Mouse (Mus musculus): Measurements from ENCODE around the gene Ugt1a5. TPM values are rescaled to one million over a fixed set of nuclear protein-coding genes. Genes with fewer than 3 reads are reported as not detected.
"Not testable (repeated sequence)": the region's sequence is repeated elsewhere in the genome, so short reads cannot be mapped to it uniquely, and the experiment has no call there.

Gene Ugt1a5
- total RNA-seq, 1 experiment: not detected

DNA sequence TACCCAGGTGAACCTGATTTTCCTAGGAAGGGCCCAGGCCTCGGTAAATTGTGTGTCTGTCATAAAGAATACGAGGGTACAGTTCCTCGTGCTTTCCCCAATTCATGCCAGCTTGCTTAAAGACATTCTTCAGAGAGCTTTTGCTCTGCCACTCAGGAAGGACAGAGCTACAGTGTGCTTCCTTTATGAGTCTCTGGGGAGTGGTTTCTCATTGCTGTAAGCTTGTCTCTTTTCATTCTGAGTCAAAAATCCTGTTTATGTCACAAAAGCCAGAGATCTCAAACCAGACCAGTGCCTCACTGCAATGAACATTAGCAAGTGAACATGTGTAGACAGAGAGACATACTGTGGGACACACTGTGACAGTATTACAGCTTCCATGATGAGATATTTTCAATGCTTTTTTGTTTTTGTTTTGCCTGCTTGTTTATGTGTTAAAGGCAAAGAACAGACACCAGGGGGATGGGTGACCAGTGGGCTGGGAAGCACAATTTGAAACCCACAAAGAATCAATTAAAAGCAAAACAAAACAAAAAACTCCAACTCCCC, 31.8 kb upstream of the Ugt1a5 start:
- Histone ChIP-seq H3K4me3 (ENCODE audit: insufficient read depth in 1 of 2, low read depth in 1 of 2, low read length in 2 of 2, poor library complexity in 1 of 2, severe bottlenecking in 1 of 2) (no peak overlapping the region), H3K36me3 (ENCODE audit: control insufficient read depth, insufficient read depth, low read length, poor library complexity, severe bottlenecking) (no peaks in the 10 kb centered on the region), H3K27ac (ENCODE audit: insufficient read depth, low read depth, low read length, poor library complexity, severe bottlenecking) (no peak overlapping the region), H3K4me1 (ENCODE audit: control insufficient read depth in 2 of 2, insufficient read depth in 2 of 2, low read length in 2 of 2, poor library complexity in 1 of 2) (0 out of 4 replicates have a peak, but pooled peaks cover 0 to 2% of the 10 kb centered on the region in 2 experiments), H3K9me3 (ENCODE audit: control insufficient read depth, insufficient read depth, low read depth, low read length) (no peaks in the 10 kb centered on the region), H3K9ac (ENCODE audit: insufficient read depth, low read depth, low read length, poor library complexity, severe bottlenecking) (no peak overlapping the region)
- in situ Hi-C loops (cut with MboI; ENCODE audit: low sequenced_read_pairs in 2 of 2, unreplicated experiment in 2 of 2): loop anchor here in 1 of 2 experiments (5.0 kb wide), 1 partner anchor 37 kb away; the partner anchor contains the start of gene Ugt1a7c
- DNase-seq (ENCODE audit: low read depth, low spot score): no peak
- TF ChIP-seq ZNF384 (IDR thresholded peaks at IDR 0.05; ENCODE audit: low read depth, low read length) (no peak), ZC3H11A (IDR thresholded peaks at IDR 0.05; ENCODE audit: borderline replicate concordance, low read depth, low read length) (no peak)

DNA sequence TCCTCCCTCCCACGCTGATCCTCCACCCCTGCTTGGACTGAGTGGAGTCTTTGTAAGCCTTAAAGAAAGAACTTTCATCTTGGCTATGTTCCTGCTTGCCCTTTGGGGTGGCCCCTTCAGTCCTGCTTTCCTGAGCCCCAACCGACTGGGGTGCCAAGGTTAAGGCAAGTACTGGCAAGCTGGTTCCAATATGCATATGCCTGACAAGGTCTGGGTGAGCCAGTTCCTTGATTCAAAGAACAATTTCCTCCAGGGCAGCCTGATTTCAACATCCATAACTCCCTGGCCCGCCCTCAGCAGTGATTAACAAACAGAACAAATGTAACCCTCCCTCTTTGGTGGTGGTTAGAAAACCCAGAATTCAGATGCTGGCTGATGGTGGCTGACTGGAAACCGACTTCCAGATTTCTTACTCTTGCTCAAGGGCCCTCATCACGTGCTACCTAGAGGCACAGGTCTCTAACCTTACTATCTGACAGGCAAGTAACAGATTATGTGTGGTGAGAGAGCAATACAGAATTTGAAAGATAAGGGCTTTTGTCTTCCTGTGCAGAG, 31.3 kb upstream of the Ugt1a5 start, which contains the start of gene Ugt1a6a:
Gene Ugt1a6a, plus strand, starts transcription at position 353 of the 555 bp plus-strand sequence.
- H3K4me3 ChIP-seq (ENCODE audit: insufficient read depth in 1 of 2, low read depth in 1 of 2, low read length in 2 of 2, poor library complexity in 1 of 2, severe bottlenecking in 1 of 2); DNase-seq (ENCODE audit: low read depth, low spot score); H3K36me3 ChIP-seq (ENCODE audit: control insufficient read depth, insufficient read depth, low read length, poor library complexity, severe bottlenecking); H3K9me3 ChIP-seq (ENCODE audit: control insufficient read depth, insufficient read depth, low read depth, low read length); H3K9ac ChIP-seq (ENCODE audit: insufficient read depth, low read depth, low read length, poor library complexity, severe bottlenecking); H3K27ac ChIP-seq (ENCODE audit: insufficient read depth, low read depth, low read length, poor library complexity, severe bottlenecking); H3K4me1 ChIP-seq (ENCODE audit: control insufficient read depth in 2 of 2, insufficient read depth in 2 of 2, low read length in 2 of 2, poor library complexity in 1 of 2): not testable (repeated sequence)
- in situ Hi-C loops (cut with MboI; ENCODE audit: low sequenced_read_pairs in 2 of 2, unreplicated experiment in 2 of 2): loop anchor here in 1 of 2 experiments (5.0 kb wide), 1 partner anchor 37 kb away; the partner anchor contains the start of gene Ugt1a7c

DNA sequence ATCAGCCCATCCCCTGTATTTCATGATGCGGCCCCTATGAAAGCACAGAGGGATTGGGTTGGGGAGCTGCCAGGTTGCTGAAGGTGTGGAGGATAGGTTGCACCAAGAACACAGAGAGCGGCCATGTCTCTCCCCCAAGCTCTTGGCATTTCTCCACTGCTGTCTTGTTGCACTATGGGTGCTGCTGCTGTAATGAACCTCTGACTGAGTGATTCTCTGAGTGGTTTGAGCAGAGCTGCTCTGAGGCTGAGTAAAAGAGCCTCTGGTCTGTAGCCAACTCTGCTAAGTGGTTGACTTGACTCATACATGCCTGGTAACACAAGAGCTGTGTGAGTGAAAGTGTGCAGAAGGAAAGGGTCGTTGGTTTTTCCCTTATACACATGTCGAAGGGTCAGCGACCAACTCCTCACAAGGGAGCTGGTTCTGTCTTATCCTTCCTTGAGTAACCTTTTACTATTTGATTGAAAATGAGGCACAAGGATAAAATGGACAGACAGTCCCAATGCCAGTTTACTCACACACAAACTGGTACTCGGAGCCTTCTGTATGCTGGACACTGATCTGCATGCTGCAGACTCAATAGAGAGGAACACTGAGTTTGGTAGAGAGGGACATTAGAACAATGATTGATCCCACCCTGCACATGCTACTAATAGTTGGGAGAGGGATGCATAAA, 30.4 kb upstream of the Ugt1a5 start:
- H3K9ac ChIP-seq (ENCODE audit: insufficient read depth, low read depth, low read length, poor library complexity, severe bottlenecking); H3K4me3 ChIP-seq (ENCODE audit: insufficient read depth in 1 of 2, low read depth in 1 of 2, low read length in 2 of 2, poor library complexity in 1 of 2, severe bottlenecking in 1 of 2); H3K9me3 ChIP-seq (ENCODE audit: control insufficient read depth, insufficient read depth, low read depth, low read length); H3K4me1 ChIP-seq (ENCODE audit: control insufficient read depth in 2 of 2, insufficient read depth in 2 of 2, low read length in 2 of 2, poor library complexity in 1 of 2); H3K27ac ChIP-seq (ENCODE audit: insufficient read depth, low read depth, low read length, poor library complexity, severe bottlenecking); DNase-seq (ENCODE audit: low read depth, low spot score); in situ Hi-C loops (cut with MboI; ENCODE audit: low sequenced_read_pairs in 2 of 2, unreplicated experiment in 2 of 2); H3K36me3 ChIP-seq (ENCODE audit: control insufficient read depth, insufficient read depth, low read length, poor library complexity, severe bottlenecking): not testable (repeated sequence)

DNA sequence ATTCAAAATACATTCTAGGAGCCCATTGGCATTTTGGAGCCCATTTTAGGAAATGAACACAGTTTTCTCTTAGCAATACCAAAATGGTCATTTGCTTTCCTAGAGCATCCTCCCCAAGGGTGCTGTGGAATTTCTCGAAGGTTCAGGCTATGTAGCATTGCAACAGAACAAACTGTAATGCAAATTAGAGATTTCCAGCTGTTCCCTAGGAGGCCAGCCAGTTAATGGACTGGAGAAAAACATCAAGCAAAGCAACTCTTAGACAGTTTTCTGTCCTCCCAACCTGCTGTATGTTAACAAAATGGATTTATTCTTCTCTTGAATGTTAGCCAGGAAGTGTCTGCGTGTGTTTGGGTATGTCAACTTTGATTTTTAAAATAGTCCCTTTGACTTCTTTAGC, 29.2 kb upstream of the Ugt1a5 start:
- H3K9me3 ChIP-seq (ENCODE audit: control insufficient read depth, insufficient read depth, low read depth, low read length): no peaks in the 10 kb centered on the region
- no peak overlapping the region for H3K9ac ChIP-seq (ENCODE audit: insufficient read depth, low read depth, low read length, poor library complexity, severe bottlenecking)
- no peak for DNase-seq (ENCODE audit: low read depth, low spot score)
- TF ChIP-seq MAFK (IDR thresholded peaks at IDR 0.05; ENCODE audit: insufficient read depth, low read depth, low read length) (no peak), CHD2 (IDR thresholded peaks at IDR 0.05; ENCODE audit: low read depth, low read length) (no peak), HCFC1 (IDR thresholded peaks at IDR 0.05; ENCODE audit: borderline replicate concordance, insufficient read depth, low read length) (no peak), ZNF384 (IDR thresholded peaks at IDR 0.05; ENCODE audit: low read depth, low read length) (no peak), ZC3H11A (IDR thresholded peaks at IDR 0.05; ENCODE audit: borderline replicate concordance, low read depth, low read length) (no peak)
- H3K36me3 ChIP-seq (ENCODE audit: control insufficient read depth, insufficient read depth, low read length, poor library complexity, severe bottlenecking): no peaks in the 10 kb centered on the region
- in situ Hi-C loops (cut with MboI; ENCODE audit: low sequenced_read_pairs in 2 of 2, unreplicated experiment in 2 of 2): no loop called here
- 0 out of 4 replicates have a peak, but pooled peaks cover 0 to 2% of the 10 kb centered on the region in 2 experiments for H3K4me1 ChIP-seq (ENCODE audit: control insufficient read depth in 2 of 2, insufficient read depth in 2 of 2, low read length in 2 of 2, poor library complexity in 1 of 2)
- no peak overlapping the region for H3K27ac ChIP-seq (ENCODE audit: insufficient read depth, low read depth, low read length, poor library complexity, severe bottlenecking)
- H3K4me3 ChIP-seq (ENCODE audit: insufficient read depth in 1 of 2, low read depth in 1 of 2, low read length in 2 of 2, poor library complexity in 1 of 2, severe bottlenecking in 1 of 2): no peak overlapping the region

DNA sequence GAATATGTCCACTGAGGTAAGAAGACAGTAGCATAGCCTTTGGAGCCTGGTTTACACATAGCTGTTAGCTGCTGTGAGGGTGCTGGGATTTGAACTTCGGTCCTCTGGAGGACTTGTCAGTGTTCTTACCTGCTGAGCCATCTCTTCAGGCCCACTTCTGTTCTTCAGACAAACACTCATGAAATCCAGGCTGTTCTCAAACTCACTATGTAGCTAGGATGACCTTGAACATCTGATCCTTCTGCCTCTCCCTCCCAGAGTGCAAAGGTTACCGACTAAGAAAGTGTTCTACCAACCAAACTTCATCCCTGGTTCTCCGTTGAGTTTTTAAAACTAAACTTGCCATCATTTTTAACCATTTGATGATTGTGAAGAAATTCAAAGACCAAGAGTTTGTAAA, 28.5 kb upstream of the Ugt1a5 start:
- TF ChIP-seq HCFC1 (IDR thresholded peaks at IDR 0.05; ENCODE audit: borderline replicate concordance, insufficient read depth, low read length): no peak
- no peak for TF ChIP-seq ZNF384 (IDR thresholded peaks at IDR 0.05; ENCODE audit: low read depth, low read length)
- no peak for TF ChIP-seq CHD2 (IDR thresholded peaks at IDR 0.05; ENCODE audit: low read depth, low read length)
- no peak for TF ChIP-seq MAFK (IDR thresholded peaks at IDR 0.05; ENCODE audit: insufficient read depth, low read depth, low read length)
- TF ChIP-seq ZC3H11A (IDR thresholded peaks at IDR 0.05; ENCODE audit: borderline replicate concordance, low read depth, low read length): no peak
- in situ Hi-C loops (cut with MboI; ENCODE audit: low sequenced_read_pairs in 2 of 2, unreplicated experiment in 2 of 2): no loop called here
- DNase-seq (ENCODE audit: low read depth, low spot score): no peak

More for the DNA sequence above, 28.5 kb upstream of the Ugt1a5 start:
- H3K36me3 ChIP-seq (ENCODE audit: control insufficient read depth, insufficient read depth, low read length, poor library complexity, severe bottlenecking): no peaks in the 10 kb centered on the region
- H3K27ac ChIP-seq (ENCODE audit: insufficient read depth, low read depth, low read length, poor library complexity, severe bottlenecking): no peak overlapping the region
- H3K9me3 ChIP-seq (ENCODE audit: control insufficient read depth, insufficient read depth, low read depth, low read length): no peaks in the 10 kb centered on the region
- H3K9ac ChIP-seq (ENCODE audit: insufficient read depth, low read depth, low read length, poor library complexity, severe bottlenecking): no peak overlapping the region
- no peak overlapping the region for H3K4me3 ChIP-seq (ENCODE audit: insufficient read depth in 1 of 2, low read depth in 1 of 2, low read length in 2 of 2, poor library complexity in 1 of 2, severe bottlenecking in 1 of 2)
- H3K4me1 ChIP-seq (ENCODE audit: control insufficient read depth in 2 of 2, insufficient read depth in 2 of 2, low read length in 2 of 2, poor library complexity in 1 of 2): 0 out of 4 replicates have a peak, but pooled peaks cover 0 to 2% of the 10 kb centered on the region in 2 experiments

Data from ES-E14 (cell line).